Mouse (Mus musculus) midbrain, embryonic 11.5 days (tissue): ENCODE results near the gene Stam. TPM values are rescaled to one million over a fixed set of nuclear protein-coding genes. Genes with fewer than 3 reads are reported as not detected.

Source experiments
- ATAC-seq: fragments of 200-750 bp; cut with Nextera tagmentation; 2 replicates; pipeline ENCODE4 v1.8.0; 2017; ENCODE audit warnings: moderate TSS enrichment, moderate library complexity; ENCODE audit not compliant: low FRiP score
- DNase-seq: peaks from one replicate; pipeline ENCODE4 v3.0.0; 2015; ENCODE audit warnings: low spot score; ENCODE audit errors: missing footprints
- H3K27ac ChIP-seq: fragments of 300-500 bp; sonication (generic); 2 replicates; pipeline ENCODE4 v1.5.1; 2014; ENCODE audit warnings: low read depth, low read length
- H3K27me3 ChIP-seq: fragments of 300-500 bp; sonication (generic); 2 replicates; pipeline ENCODE4 v1.6.1; 2014; ENCODE audit warnings: mild to moderate bottlenecking, low read length, moderate library complexity, mixed read lengths; ENCODE audit not compliant: control insufficient read depth, insufficient read depth
- H3K36me3 ChIP-seq: fragments of 300-500 bp; sonication (generic); 2 replicates; pipeline ENCODE4 v1.6.1; 2014; ENCODE audit warnings: mild to moderate bottlenecking, low read length, moderate library complexity, mixed read lengths; ENCODE audit not compliant: control insufficient read depth, insufficient read depth
- H3K4me1 ChIP-seq: fragments of 300-500 bp; sonication (generic); 2 replicates; pipeline ENCODE4 v1.6.1; 2014; ENCODE audit warnings: low read length; ENCODE audit not compliant: control insufficient read depth, insufficient read depth
- H3K4me2 ChIP-seq: fragments of 300-500 bp; sonication (generic); 2 replicates; pipeline ENCODE4 v1.6.1; 2014; ENCODE audit warnings: mild to moderate bottlenecking, moderate library complexity
- H3K4me3 ChIP-seq: fragments of 300-500 bp; sonication (generic); 2 replicates; pipeline ENCODE4 v1.5.1; 2014; ENCODE audit warnings: low read depth, low read length
- H3K9ac ChIP-seq: fragments of 300-500 bp; sonication (generic); 2 replicates; pipeline ENCODE4 v1.6.1; 2014; ENCODE audit warnings: low read length
- H3K9me3 ChIP-seq: fragments of 300-500 bp; sonication (generic); 2 replicates; pipeline ENCODE4 v1.6.1; 2016; ENCODE audit warnings: low read length; ENCODE audit not compliant: control insufficient read depth
- WGBS: fragments of 180-500 bp; shearing (Covaris S2); extraction: QIAGEN DNeasy Blood & Tissue Kit; methylation state at CpG from one replicate; pipeline ENCODE4 v1.1.7; 2014; 5-methylcytosine and 5-hydroxymethylcytosine counted together
- polyA plus RNA-seq: library from polyadenylated mRNA; unstranded; fragments of >200 nt; fragmentation: Nextera tagmentation; extraction: Ambion mirVana; gene quantifications from 2 replicates; pipeline ENCODE4 v1.2.1, GENCODE M21; 2014

The Stam gene
- polyA plus RNA-seq, result 103 and 109 TPM in 2 replicates

GRCm38 (mm10) chr2:14073362-14074220 is at the start of gene Stam:
TSS of gene Stam (plus strand) at chr2:14074098.
- H3K4me3 ChIP-seq, result peak within 1 kb of the TSS; percentile 86
- peak within 1 kb of the TSS; percentile 76 for H3K27ac ChIP-seq
- no peaks in the 10 kb centered on the region for H3K27me3 ChIP-seq
- DNase-seq, result peak; percentile 99
- H3K9ac ChIP-seq, result peak within 1 kb of the TSS; percentile 85
- peaks cover 15% of the 10 kb centered on the region for H3K4me1 ChIP-seq
- under 1% methylated on average over 48 of the region's 50 CpGs for WGBS
- peak; percentile 98 for ATAC-seq
- H3K36me3 ChIP-seq, result no peaks in the 10 kb centered on the region
- H3K9me3 ChIP-seq, result no peaks in the 10 kb centered on the region
- H3K4me2 ChIP-seq, result peak within 1 kb of the TSS; percentile 68

GRCm38 (mm10) chr2:14041249-14041648 is 32.6 kb upstream of the Stam start:
- Histone ChIP-seq H3K4me2 (no peak overlapping the region), H3K4me3 (no peak overlapping the region), H3K9me3 (no peaks in the 10 kb centered on the region), H3K27ac (no peak overlapping the region), H3K4me1 (no peaks in the 10 kb centered on the region), H3K36me3 (no peaks in the 10 kb centered on the region), H3K27me3 (no peaks in the 10 kb centered on the region), H3K9ac (no peak overlapping the region)
- 97% methylated on average over 2 of the region's 2 CpGs for WGBS
- ATAC-seq (no peak), DNase-seq (no peak)

GRCm38 (mm10) chr2:14043011-14043410 is 30.9 kb upstream of the Stam start:
- Histone ChIP-seq H3K4me1 (no peaks in the 10 kb centered on the region), H3K4me2 (no peak overlapping the region), H3K36me3 (no peaks in the 10 kb centered on the region), H3K27me3 (no peaks in the 10 kb centered on the region), H3K4me3 (no peak overlapping the region), H3K9ac (no peak overlapping the region), H3K9me3 (no peaks in the 10 kb centered on the region), H3K27ac (no peak overlapping the region)
- ATAC-seq, result no peak
- DNase-seq, result no peak
- 81% methylated on average over 3 of the region's 3 CpGs for WGBS

- no peaks in the 10 kb centered on the region for H3K36me3 ChIP-seq
- ATAC-seq, result no peak
- no peak overlapping the region for H3K4me2 ChIP-seq
- H3K9ac ChIP-seq, result no peak overlapping the region
- no peaks in the 10 kb centered on the region for H3K9me3 ChIP-seq
- no peak overlapping the region for H3K4me3 ChIP-seq
- H3K27me3 ChIP-seq, result no peaks in the 10 kb centered on the region
- no peak for DNase-seq
- H3K4me1 ChIP-seq, result no peaks in the 10 kb centered on the region
- WGBS, result 80% methylated on average over 9 of the region's 9 CpGs
- no peak overlapping the region for H3K27ac ChIP-seq
Measured at GRCm38 (mm10) chr2:14043577-14044170, 30.2 kb upstream of the Stam start.

GRCm38 (mm10) chr2:14048381-14048780 is 25.5 kb upstream of the Stam start:
- DNase-seq, result peak; percentile 92
- H3K27ac ChIP-seq, result no peak overlapping the region

GRCm38 (mm10) chr2:14048808-14049207 is 25.1 kb upstream of the Stam start:
- WGBS, result 78% methylated on average over 5 of the region's 5 CpGs
- Histone ChIP-seq H3K36me3 (no peaks in the 10 kb centered on the region), H3K9ac (no peak overlapping the region), H3K9me3 (no peaks in the 10 kb centered on the region), H3K4me3 (no peak overlapping the region), H3K4me1 (no peaks in the 10 kb centered on the region), H3K27me3 (no peaks in the 10 kb centered on the region), H3K27ac (no peak overlapping the region), H3K4me2 (no peak overlapping the region)
- no peak for DNase-seq
- ATAC-seq, result no peak

More at GRCm38 (mm10) chr2:14048381-14048780, 25.5 kb upstream of the Stam start:
- no peaks in the 10 kb centered on the region for H3K4me1 ChIP-seq
- ATAC-seq, result peak; percentile 80
- no peaks in the 10 kb centered on the region for H3K9me3 ChIP-seq
- no peak overlapping the region for H3K9ac ChIP-seq
- no peak overlapping the region for H3K4me2 ChIP-seq
- H3K36me3 ChIP-seq, result no peaks in the 10 kb centered on the region
- H3K27me3 ChIP-seq, result no peaks in the 10 kb centered on the region
- H3K4me3 ChIP-seq, result no peak overlapping the region

- H3K27ac ChIP-seq, result no peak overlapping the region
- H3K9ac ChIP-seq, result no peak overlapping the region
- H3K36me3 ChIP-seq, result no peaks in the 10 kb centered on the region
- no peaks in the 10 kb centered on the region for H3K9me3 ChIP-seq
- peak; percentile 73 for DNase-seq
- H3K4me3 ChIP-seq, result no peak overlapping the region
- H3K4me1 ChIP-seq, result no peaks in the 10 kb centered on the region
- WGBS, result 45% methylated on average over 3 of the region's 3 CpGs
- H3K27me3 ChIP-seq, result no peaks in the 10 kb centered on the region
- H3K4me2 ChIP-seq, result no peak overlapping the region
- ATAC-seq, result no peak
Measured at GRCm38 (mm10) chr2:14053618-14054017, 20.3 kb upstream of the Stam start.

GRCm38 (mm10) chr2:14054163-14054562 is 19.7 kb upstream of the Stam start:
- ATAC-seq (no peak), DNase-seq (peak; percentile 88)
- Histone ChIP-seq H3K36me3 (no peaks in the 10 kb centered on the region), H3K4me2 (no peak overlapping the region; the same call in 1 of the 2 replicates), H3K27ac (no peak overlapping the region), H3K9ac (no peak overlapping the region; the same call in 1 of the 2 replicates), H3K9me3 (no peaks in the 10 kb centered on the region), H3K4me3 (no peak overlapping the region), H3K27me3 (no peaks in the 10 kb centered on the region), H3K4me1 (no peaks in the 10 kb centered on the region)
- 44% methylated on average over 3 of the region's 3 CpGs for WGBS

GRCm38 (mm10) chr2:14054716-14055115 is 19.2 kb upstream of the Stam start:
- Histone ChIP-seq H3K9me3 (no peaks in the 10 kb centered on the region), H3K9ac (peak overlapping the region; percentile 74), H3K4me1 (no peaks in the 10 kb centered on the region), H3K4me2 (peak overlapping the region; percentile 61), H3K27me3 (no peaks in the 10 kb centered on the region), H3K27ac (peak overlapping the region; percentile 81), H3K4me3 (peak overlapping the region; percentile 75), H3K36me3 (no peaks in the 10 kb centered on the region)
- DNase-seq (no peak), ATAC-seq (peak; percentile 20)
- WGBS, result 4% methylated on average over 6 of the region's 6 CpGs
